Comparison of ENCODE assay signal across 20 mouse cellular contexts in genomic region chr16:33283079-33283478, GRCm38 (mm10).
"Had no signal": no experiment of that assay in that cellular context is flagged by ENCODE, and none has a peak within 500 bp of the region (broad histone marks: within the 10 kb centered on the region; RNA-seq: fewer than 3 reads in every experiment).

No protein-coding gene starts in this region.

- H3K4me3 ChIP-seq: kidney, embryonic 15.5 days; limb, embryonic 10.5 days; limb, embryonic 13.5 days; liver, embryonic 12.5 days; liver, embryonic 15.5 days; lung, embryonic 15.5 days; midbrain, embryonic 12.5 days; neural tube, embryonic 12.5 days; neural tube, embryonic 15.5 days had no signal

- H3K27me3 ChIP-seq: kidney, embryonic 15.5 days; limb, embryonic 13.5 days; liver, embryonic 12.5 days; liver, embryonic 15.5 days; lung, embryonic 15.5 days; midbrain, embryonic 12.5 days; neural tube, embryonic 12.5 days; neural tube, embryonic 15.5 days had no signal

- DNase-seq: kidney, adult 11 months; kidney, adult 8-10 months; kidney, postnatal 10 days; kidney, postnatal 36 days; liver; lung, adult 18-20 months; lung, postnatal 10 days; lung, postnatal 36 days; retina, postnatal 1 day; thymus, postnatal 25 days had no signal

- H3K9me3 ChIP-seq: kidney, embryonic 15.5 days; limb, embryonic 10.5 days; limb, embryonic 13.5 days; liver, embryonic 12.5 days; liver, embryonic 15.5 days; lung, embryonic 15.5 days; midbrain, embryonic 12.5 days; neural tube, embryonic 12.5 days; neural tube, embryonic 15.5 days had no signal

- ATAC-seq: liver, embryonic 12.5 days; midbrain, embryonic 16.5 days had no signal

- H3K4me1 ChIP-seq: kidney, embryonic 15.5 days; limb, embryonic 10.5 days; limb, embryonic 13.5 days; liver, embryonic 12.5 days; liver, embryonic 15.5 days; lung, embryonic 15.5 days; midbrain, embryonic 12.5 days; neural tube, embryonic 12.5 days; neural tube, embryonic 15.5 days had no signal
